Mouse (Mus musculus): Measurements from ENCODE around the gene Erbin. TPM values are rescaled to one million over a fixed set of nuclear protein-coding genes. Genes with fewer than 3 reads are reported as not detected.

The Erbin gene
- polyA plus RNA-seq, 1 experiment, result 6.2 TPM

DNA sequence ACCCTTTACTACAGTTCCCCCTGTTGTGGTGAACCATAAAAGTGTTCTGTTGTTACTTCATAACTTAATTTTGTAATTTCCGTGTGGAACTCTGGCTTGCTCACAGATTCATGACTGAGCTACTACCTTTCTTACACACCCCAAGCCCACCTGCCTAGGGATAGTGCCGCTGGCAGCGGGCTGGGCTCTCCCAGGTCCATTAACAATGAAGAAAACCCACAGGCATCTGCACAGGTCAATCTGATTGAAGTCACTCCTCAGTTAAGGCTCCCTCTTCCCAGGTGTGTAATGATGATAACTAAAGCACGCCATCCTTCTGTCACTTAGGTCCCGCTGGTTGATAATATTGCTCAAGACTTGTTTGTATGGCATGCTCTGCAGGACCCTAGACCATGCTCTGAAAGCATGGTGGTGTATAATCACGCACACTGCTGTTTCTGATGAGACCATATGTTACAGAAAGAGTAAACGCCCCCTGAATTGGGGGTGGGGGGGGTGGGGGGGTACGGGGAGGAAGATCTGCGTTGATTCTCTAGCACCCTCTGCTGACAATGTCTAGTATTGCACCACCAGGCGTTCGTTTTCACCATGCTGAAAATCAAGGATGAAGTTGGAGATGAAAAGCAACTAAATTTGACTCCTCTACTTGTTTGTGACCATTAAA, 140.3 kb downstream of the Erbin start:
- Histone ChIP-seq H3K36me3 (ENCODE audit: control insufficient read depth, insufficient read depth, low read length) (no peaks in the 10 kb centered on the region), H3K27ac (ENCODE audit: insufficient read depth, low read length) (no peak overlapping the region), H3K4me1 (ENCODE audit: control insufficient read depth, insufficient read depth, insufficient read length) (no peaks in the 10 kb centered on the region), H3K27me3 (ENCODE audit: control insufficient read depth, insufficient read depth, low read length) (no peaks in the 10 kb centered on the region), H3K4me3 (ENCODE audit: extremely low read depth, insufficient read depth, insufficient read length) (no peak overlapping the region)
- TF ChIP-seq CTCF (IDR thresholded peaks at IDR 0.05; ENCODE audit: extremely low read depth, insufficient read depth, insufficient read length, insufficient replicate concordance) (no peak), POLR2A (IDR thresholded peaks at IDR 0.05; ENCODE audit: low read depth, low read length) (no peak)
- DNase-seq (ENCODE audit: low read depth in 1 of 2, low spot score in 2 of 2), result peak; percentile 15
- WGBS, result 38% methylated on average over 11 of the region's 11 CpGs

DNA sequence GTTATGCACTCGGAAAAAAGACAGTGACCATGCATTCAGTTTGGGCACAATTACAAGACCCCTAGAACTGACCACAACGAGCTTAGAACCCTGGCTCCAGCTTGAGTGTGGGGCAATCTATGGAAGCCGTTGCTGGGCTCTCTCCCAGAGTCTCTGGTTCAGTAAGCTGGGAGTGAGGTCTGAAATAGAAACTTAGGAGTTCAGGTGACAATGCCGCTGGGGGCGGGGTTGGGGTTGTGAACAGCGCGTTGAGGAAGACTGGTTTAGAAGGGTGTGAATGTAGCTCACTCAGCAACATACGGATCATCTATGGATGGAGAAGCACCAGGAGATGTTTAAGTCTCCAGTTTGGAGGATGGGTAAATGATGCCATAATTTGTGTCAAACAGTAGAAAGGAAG, 143.2 kb downstream of the Erbin start:
- no peak for TF ChIP-seq POLR2A (IDR thresholded peaks at IDR 0.05; ENCODE audit: low read depth, low read length)
- TF ChIP-seq CTCF (IDR thresholded peaks at IDR 0.05; ENCODE audit: extremely low read depth, insufficient read depth, insufficient read length, insufficient replicate concordance), result no peak
- H3K27ac ChIP-seq (ENCODE audit: insufficient read depth, low read length), result no peak overlapping the region
- peaks cover 2% of the 10 kb centered on the region; the same call in 1 of the 2 replicates for H3K4me1 ChIP-seq (ENCODE audit: control insufficient read depth, insufficient read depth, insufficient read length)
- H3K4me3 ChIP-seq (ENCODE audit: extremely low read depth, insufficient read depth, insufficient read length), result no peak overlapping the region
- no peaks in the 10 kb centered on the region for H3K36me3 ChIP-seq (ENCODE audit: control insufficient read depth, insufficient read depth, low read length)
- H3K27me3 ChIP-seq (ENCODE audit: control insufficient read depth, insufficient read depth, low read length), result no peaks in the 10 kb centered on the region
- DNase-seq (ENCODE audit: low read depth in 1 of 2, low spot score in 2 of 2), result no peak
- 79% methylated on average over 8 of the region's 8 CpGs for WGBS

DNA sequence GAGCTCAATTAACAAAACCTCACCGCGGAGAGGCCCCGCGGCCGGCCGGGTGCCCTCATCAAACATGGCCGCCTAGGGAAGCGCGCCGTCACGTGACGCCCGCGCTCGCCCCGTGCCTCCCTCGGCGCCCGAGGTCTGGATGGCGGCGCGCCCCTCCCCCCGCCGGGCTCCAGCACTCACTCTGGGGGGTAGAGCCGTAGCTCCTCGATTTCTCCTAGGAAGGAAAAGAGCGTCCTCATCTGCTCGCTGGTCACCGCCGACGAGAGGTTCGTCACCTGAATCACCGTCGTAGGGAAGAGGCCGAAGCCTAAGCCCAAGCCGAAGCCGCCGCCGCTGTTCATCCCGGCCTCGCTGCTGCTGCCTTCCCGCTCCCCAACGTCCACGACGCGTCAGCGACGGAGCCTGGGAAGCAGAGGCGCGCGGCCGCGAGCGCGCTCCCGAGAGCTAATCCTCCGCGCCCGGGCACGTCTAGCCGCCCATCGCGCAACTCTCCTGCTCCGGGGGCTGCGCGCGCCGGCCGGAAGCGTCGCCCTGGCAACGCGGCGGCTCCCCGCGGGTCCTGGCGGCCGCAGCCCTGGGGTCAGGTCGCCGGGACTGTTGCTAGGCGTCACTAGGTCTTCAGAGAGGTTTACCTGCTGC, 146.1 kb downstream of the Erbin start, which contains the start of gene Srek1:
Gene Srek1 (minus strand): TSS at position 490 of the 639 bp plus-strand sequence.
- Histone ChIP-seq H3K27me3 (ENCODE audit: control insufficient read depth, insufficient read depth, low read length) (no peaks in the 10 kb centered on the region), H3K27ac (ENCODE audit: insufficient read depth, low read length) (peak within 1 kb of the TSS; percentile 93), H3K4me1 (ENCODE audit: control insufficient read depth, insufficient read depth, insufficient read length) (peaks cover 2% of the 10 kb centered on the region; the same call in 1 of the 2 replicates), H3K36me3 (ENCODE audit: control insufficient read depth, insufficient read depth, low read length) (no peaks in the 10 kb centered on the region), H3K4me3 (ENCODE audit: extremely low read depth, insufficient read depth, insufficient read length) (peak within 1 kb of the TSS; percentile 72)
- under 1% methylated on average over 81 of the region's 81 CpGs for WGBS
- TF ChIP-seq CTCF (IDR thresholded peaks at IDR 0.05; ENCODE audit: extremely low read depth, insufficient read depth, insufficient read length, insufficient replicate concordance) (no peak), POLR2A (IDR thresholded peaks at IDR 0.05; ENCODE audit: low read depth, low read length) (peak; percentile 30; the same call in 1 of the 2 replicates)
- DNase-seq (ENCODE audit: low read depth in 1 of 2, low spot score in 2 of 2), result peak; percentile 72 to 83

DNA sequence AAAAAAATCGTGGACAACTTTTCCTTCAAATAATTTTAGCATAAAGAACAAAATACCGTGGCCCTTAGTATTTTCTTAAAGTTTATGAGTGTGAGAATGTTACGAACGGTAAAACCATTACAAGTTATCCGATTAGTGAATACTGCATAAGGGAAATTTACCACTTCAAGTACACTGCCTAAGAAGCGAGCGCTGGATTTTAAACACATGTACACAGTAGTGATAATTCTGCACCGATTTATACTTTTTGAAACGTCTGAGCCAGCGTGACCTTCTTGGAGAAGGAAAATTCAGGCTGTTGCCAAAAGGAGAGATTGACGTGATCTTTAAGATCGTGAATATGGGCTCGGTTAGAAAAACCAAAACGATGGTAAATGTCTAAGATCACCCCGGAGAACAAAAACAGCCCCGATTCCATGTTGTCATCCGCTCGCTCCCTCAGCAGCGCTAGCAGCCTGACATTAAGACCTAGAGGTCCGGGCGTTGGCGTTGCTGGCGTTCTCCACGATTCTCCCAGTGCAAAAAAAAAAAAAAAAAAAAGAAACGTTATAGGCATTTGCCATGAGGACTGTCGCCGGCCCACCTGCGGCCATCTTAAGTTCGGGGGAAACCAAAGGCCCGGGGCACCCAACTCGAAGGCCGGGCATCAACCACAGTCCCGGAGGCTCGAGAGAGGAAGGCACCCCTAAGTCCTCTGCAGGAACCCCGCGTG, 146.8 kb downstream of the Erbin start:
- H3K4me3 ChIP-seq (ENCODE audit: extremely low read depth, insufficient read depth, insufficient read length), result peak overlapping the region; percentile 72
- under 1% methylated on average over 36 of the region's 36 CpGs for WGBS
- H3K4me1 ChIP-seq (ENCODE audit: control insufficient read depth, insufficient read depth, insufficient read length), result peaks cover 2% of the 10 kb centered on the region; the same call in 1 of the 2 replicates
- TF ChIP-seq CTCF (IDR thresholded peaks at IDR 0.05; ENCODE audit: extremely low read depth, insufficient read depth, insufficient read length, insufficient replicate concordance) (no peak), POLR2A (IDR thresholded peaks at IDR 0.05; ENCODE audit: low read depth, low read length) (no peak)
- DNase-seq (ENCODE audit: low read depth in 1 of 2, low spot score in 2 of 2), result no peak
- H3K27ac ChIP-seq (ENCODE audit: insufficient read depth, low read length), result peak overlapping the region; percentile 93
- H3K27me3 ChIP-seq (ENCODE audit: control insufficient read depth, insufficient read depth, low read length), result no peaks in the 10 kb centered on the region
- H3K36me3 ChIP-seq (ENCODE audit: control insufficient read depth, insufficient read depth, low read length), result no peaks in the 10 kb centered on the region

DNA sequence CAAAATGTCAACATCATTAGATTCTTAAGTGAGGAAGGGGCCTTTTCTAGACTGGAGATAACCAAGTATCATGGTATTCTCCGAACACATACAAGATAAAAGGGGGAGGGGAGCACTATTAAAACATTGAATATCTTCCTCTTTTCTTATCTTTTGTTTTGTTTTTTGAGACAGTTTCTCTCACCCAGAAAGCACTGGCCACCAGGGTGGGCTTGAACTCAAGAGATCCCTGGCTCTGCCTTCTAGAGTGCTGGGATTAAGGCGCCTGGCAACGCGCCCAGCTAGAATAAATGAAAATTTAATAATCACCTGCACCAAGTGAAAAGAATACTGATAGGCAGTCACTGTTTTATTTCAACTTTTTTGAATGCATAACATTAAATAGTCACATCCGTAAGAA, 147.4 kb downstream of the Erbin start:
- WGBS, result 61% methylated on average over 5 of the region's 5 CpGs
- Histone ChIP-seq H3K4me3 (ENCODE audit: extremely low read depth, insufficient read depth, insufficient read length) (no peak overlapping the region), H3K27me3 (ENCODE audit: control insufficient read depth, insufficient read depth, low read length) (no peaks in the 10 kb centered on the region), H3K27ac (ENCODE audit: insufficient read depth, low read length) (no peak overlapping the region), H3K36me3 (ENCODE audit: control insufficient read depth, insufficient read depth, low read length) (no peaks in the 10 kb centered on the region), H3K4me1 (ENCODE audit: control insufficient read depth, insufficient read depth, insufficient read length) (peaks cover 2% of the 10 kb centered on the region; the same call in 1 of the 2 replicates)
- TF ChIP-seq CTCF (IDR thresholded peaks at IDR 0.05; ENCODE audit: extremely low read depth, insufficient read depth, insufficient read length, insufficient replicate concordance) (no peak), POLR2A (IDR thresholded peaks at IDR 0.05; ENCODE audit: low read depth, low read length) (no peak)
- no peak for DNase-seq (ENCODE audit: low read depth in 1 of 2, low spot score in 2 of 2)

DNA sequence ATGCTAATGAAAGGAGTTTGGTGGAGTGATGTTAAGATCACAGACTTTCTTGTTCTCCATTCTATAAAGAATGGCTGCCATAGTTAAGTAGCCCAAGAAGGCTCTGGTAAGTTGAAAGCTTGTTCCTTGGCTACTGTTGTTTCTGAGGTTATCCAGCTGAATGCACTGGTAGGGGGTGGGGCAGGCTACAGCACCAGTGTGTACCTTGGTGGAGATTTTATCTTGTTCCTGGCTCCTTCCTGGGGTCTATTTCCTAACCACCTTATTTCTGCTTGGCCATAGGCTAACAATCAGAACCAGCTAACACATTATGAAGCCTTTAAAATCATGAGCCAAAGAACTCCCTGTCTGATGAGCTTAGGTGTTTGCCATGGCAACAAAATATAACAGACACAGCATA, 149.5 kb downstream of the Erbin start:
- Histone ChIP-seq H3K27ac (ENCODE audit: insufficient read depth, low read length) (no peak overlapping the region), H3K4me1 (ENCODE audit: control insufficient read depth, insufficient read depth, insufficient read length) (peaks cover 2% of the 10 kb centered on the region; the same call in 1 of the 2 replicates), H3K4me3 (ENCODE audit: extremely low read depth, insufficient read depth, insufficient read length) (no peak overlapping the region), H3K27me3 (ENCODE audit: control insufficient read depth, insufficient read depth, low read length) (no peaks in the 10 kb centered on the region), H3K36me3 (ENCODE audit: control insufficient read depth, insufficient read depth, low read length) (no peaks in the 10 kb centered on the region)
- no peak for DNase-seq (ENCODE audit: low read depth in 1 of 2, low spot score in 2 of 2)
- TF ChIP-seq POLR2A (IDR thresholded peaks at IDR 0.05; ENCODE audit: low read depth, low read length) (no peak), CTCF (IDR thresholded peaks at IDR 0.05; ENCODE audit: extremely low read depth, insufficient read depth, insufficient read length, insufficient replicate concordance) (no peak)

Other genes with a start within 250 kb of the Erbin start
- gene Srek1, start 145.9 kb downstream of the Erbin start, polyA plus RNA-seq (2012; rRNA removed), result 29.2 and 44.2 TPM in 2 replicates
- gene Nln, start 189.1 kb upstream of the Erbin start, polyA plus RNA-seq (2012; rRNA removed), result 3.2 and 3.7 TPM in 2 replicates
- gene Sgtb, start 189.2 kb upstream of the Erbin start, polyA plus RNA-seq (2012; rRNA removed), result 0.12 and 0.16 TPM in 2 replicates